Mouse (Mus musculus) midbrain, postnatal 0 days (tissue): ENCODE measurements around the gene Rab21. TPM values are rescaled to one million over a fixed set of nuclear protein-coding genes. Genes with fewer than 3 reads are reported as not detected.

ENCODE experiments used
- ATAC-seq: fragments of 200-750 bp; cut with Nextera tagmentation; 2 replicates; pipeline ENCODE4 v1.8.0; 2017; ENCODE audit warnings: moderate number of reproducible peaks, mild to moderate bottlenecking, moderate TSS enrichment, moderate library complexity; ENCODE audit not compliant: low FRiP score
- DNase-seq: peaks from one replicate; pipeline ENCODE4 v3.0.0-alpha.2; 2015; ENCODE audit warnings: low spot score
- H3K27ac ChIP-seq: fragments of 300-500 bp; sonication (generic); 2 replicates; pipeline ENCODE4 v1.5.1; 2014; ENCODE audit warnings: low read depth, mild to moderate bottlenecking, low read length, mixed read lengths
- H3K27me3 ChIP-seq: fragments of 300-500 bp; sonication (generic); 2 replicates; pipeline ENCODE4 v1.6.1; 2014; ENCODE audit warnings: low read length, control low read depth, mixed read lengths; ENCODE audit not compliant: insufficient read depth
- H3K36me3 ChIP-seq: fragments of 300-500 bp; sonication (generic); 2 replicates; pipeline ENCODE4 v1.6.1; 2014; ENCODE audit warnings: low read length, control low read depth, mixed read lengths; ENCODE audit not compliant: insufficient read depth
- H3K4me1 ChIP-seq: fragments of 300-500 bp; sonication (generic); 2 replicates; pipeline ENCODE4 v1.6.1; 2014; ENCODE audit warnings: mild to moderate bottlenecking, control low read depth, antibody characterized with exemption, low read length, mixed read lengths; ENCODE audit not compliant: insufficient read depth
- H3K4me2 ChIP-seq: fragments of 300-500 bp; sonication (generic); 2 replicates; pipeline ENCODE4 v1.6.1; 2014; ENCODE audit warnings: low read depth, mild to moderate bottlenecking, low read length, mixed read lengths; ENCODE audit not compliant: poor library complexity, severe bottlenecking
- H3K4me3 ChIP-seq: fragments of 300-500 bp; sonication (generic); 2 replicates; pipeline ENCODE4 v1.5.1; 2014; ENCODE audit warnings: low read depth, mild to moderate bottlenecking, low read length, moderate library complexity
- H3K9ac ChIP-seq: fragments of 300-500 bp; sonication (generic); replicated peaks from 2 replicates; pipeline ENCODE4 v1.6.1; 2014; ENCODE audit warnings: mild to moderate bottlenecking, low read length, moderate library complexity, mixed read lengths; ENCODE audit not compliant: poor library complexity, severe bottlenecking
- H3K9me3 ChIP-seq: fragments of 300-500 bp; sonication (generic); 2 replicates; pipeline ENCODE4 v1.6.1; 2016; ENCODE audit warnings: low read length, control low read depth
- CTCF ChIP-seq: IDR thresholded peaks from 2 replicates; pipeline ENCODE4 v1.5.1; 2016; ENCODE audit warnings: antibody characterized with exemption, mild to moderate bottlenecking
- WGBS: fragments of 180-500 bp; shearing (Covaris S2); extraction: QIAGEN DNeasy Blood & Tissue Kit; methylation state at CpG from one replicate; pipeline ENCODE4 v1.1.7; 2014; 5-methylcytosine and 5-hydroxymethylcytosine counted together
- polyA plus RNA-seq: library from polyadenylated mRNA; unstranded; fragments of >200 nt; fragmentation: Nextera tagmentation; extraction: Ambion mirVana; gene quantifications from 2 replicates; pipeline ENCODE4 v1.2.1, GENCODE M21; 2015
- total RNA-seq: library from RNA; depleted of rRNA; stranded (reverse); fragments of >200 nt; gene quantifications from 2 replicates; pipeline ENCODE4 v1.2.3, GENCODE M21; 2014

The Rab21 gene
- total and polyA plus RNA-seq, 2 experiments from 2014 or later = 9.8 to 44.0 TPM

GRCm38 (mm10) chr10:115298683-115299082 lies 16.7 kb downstream of the Rab21 start:
- Histone ChIP-seq H3K4me1 (no peaks in the 10 kb centered on the region), H3K9me3 (no peaks in the 10 kb centered on the region), H3K27ac (no peak overlapping the region), H3K9ac (no peak overlapping the region), H3K4me3 (no peak overlapping the region), H3K36me3 (peaks cover 22% of the 10 kb centered on the region), H3K27me3 (no peaks in the 10 kb centered on the region), H3K4me2 (no peak overlapping the region)
- ATAC-seq (no peak), DNase-seq (no peak)
- TF ChIP-seq CTCF = no peak
- WGBS = 90% methylated on average over 4 of the region's 4 CpGs

GRCm38 (mm10) chr10:115297582-115297981 lies 17.8 kb downstream of the Rab21 start:
- Histone ChIP-seq H3K27ac (no peak overlapping the region), H3K9ac (no peak overlapping the region)
- 95% methylated on average over 5 of the region's 5 CpGs for WGBS

GRCm38 (mm10) chr10:115296401-115296935 lies 18.9 kb downstream of the Rab21 start:
- Histone ChIP-seq H3K4me1 (no peaks in the 10 kb centered on the region), H3K27ac (no peak overlapping the region), H3K27me3 (no peaks in the 10 kb centered on the region), H3K9me3 (no peaks in the 10 kb centered on the region), H3K9ac (no peak overlapping the region), H3K4me2 (no peak overlapping the region), H3K36me3 (peaks cover 32% of the 10 kb centered on the region), H3K4me3 (no peak overlapping the region)
- DNase-seq = peak; percentile 23
- TF ChIP-seq CTCF = peak; percentile 43
- WGBS = 83% methylated on average over 9 of the region's 9 CpGs
- ATAC-seq = no peak

More at GRCm38 (mm10) chr10:115297582-115297981, 17.8 kb downstream of the Rab21 start:
- H3K9me3 ChIP-seq = no peaks in the 10 kb centered on the region
- ATAC-seq (no peak), DNase-seq (no peak)
- H3K4me3 ChIP-seq = no peak overlapping the region
- H3K36me3 ChIP-seq = peaks cover 29% of the 10 kb centered on the region
- no peak for TF ChIP-seq CTCF
- no peaks in the 10 kb centered on the region for H3K4me1 ChIP-seq
- H3K27me3 ChIP-seq = no peaks in the 10 kb centered on the region
- H3K4me2 ChIP-seq = no peak overlapping the region

- peaks cover 33% of the 10 kb centered on the region for H3K36me3 ChIP-seq
- ATAC-seq (no peak), DNase-seq (no peak)
- no peak for TF ChIP-seq CTCF
- H3K4me1 ChIP-seq = no peaks in the 10 kb centered on the region
- 96% methylated on average over 3 of the region's 3 CpGs for WGBS
- H3K9me3 ChIP-seq = no peaks in the 10 kb centered on the region
- H3K9ac ChIP-seq = no peak overlapping the region
- no peak overlapping the region for H3K27ac ChIP-seq
- H3K4me2 ChIP-seq = no peak overlapping the region
- H3K27me3 ChIP-seq = no peaks in the 10 kb centered on the region
- no peak overlapping the region for H3K4me3 ChIP-seq
Observed at GRCm38 (mm10) chr10:115295162-115295561, 20.2 kb downstream of the Rab21 start.

- Histone ChIP-seq H3K4me3 (no peak overlapping the region), H3K4me2 (no peak overlapping the region), H3K27me3 (no peaks in the 10 kb centered on the region), H3K9ac (no peak overlapping the region), H3K9me3 (no peaks in the 10 kb centered on the region), H3K4me1 (no peaks in the 10 kb centered on the region), H3K36me3 (peaks cover 28% of the 10 kb centered on the region), H3K27ac (no peak overlapping the region)
- WGBS = 78% methylated on average over 7 of the region's 7 CpGs
- ATAC-seq (no peak), DNase-seq (no peak)
- TF ChIP-seq CTCF = no peak
Observed at GRCm38 (mm10) chr10:115294715-115295114, 20.7 kb downstream of the Rab21 start.

DNA sequence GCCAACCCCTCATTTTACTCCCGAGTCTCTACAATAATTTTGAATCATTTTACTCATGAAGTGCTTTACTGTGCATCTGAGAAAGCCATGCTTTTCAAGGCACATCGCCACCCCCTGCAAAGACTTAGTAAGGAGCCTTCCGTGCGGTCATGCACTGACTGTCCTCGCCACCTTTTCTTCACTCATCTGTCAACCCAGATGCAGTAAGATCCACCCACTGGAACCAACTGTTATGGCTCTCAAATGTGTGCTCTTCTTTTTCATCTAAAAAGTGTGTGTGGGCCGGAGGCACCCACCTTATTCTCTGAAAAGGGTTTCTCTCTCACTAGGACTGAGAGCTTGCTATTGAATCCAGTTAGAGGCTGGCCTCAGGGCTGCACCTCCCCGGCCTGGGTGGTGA lies 21.4 kb downstream of the Rab21 start:
- ATAC-seq = no peak
- peaks cover 28% of the 10 kb centered on the region for H3K36me3 ChIP-seq

More for the DNA sequence above, 21.4 kb downstream of the Rab21 start:
- no peak overlapping the region for H3K4me3 ChIP-seq
- no peak for DNase-seq
- H3K9ac ChIP-seq = no peak overlapping the region
- no peaks in the 10 kb centered on the region for H3K4me1 ChIP-seq
- H3K27ac ChIP-seq = no peak overlapping the region
- H3K27me3 ChIP-seq = no peaks in the 10 kb centered on the region
- no peak for TF ChIP-seq CTCF
- no peak overlapping the region for H3K4me2 ChIP-seq
- no peaks in the 10 kb centered on the region for H3K9me3 ChIP-seq
- WGBS = 93% methylated on average over 7 of the region's 7 CpGs
